Mouse (Mus musculus) adrenal gland, adult (tissue): Measurements from ENCODE around the gene Gm43517.

Experiments used
- DNase-seq, 2 experiments: peaks; one replicate each; pipeline ENCODE4 v3.0.0; 2022 to 2023; ENCODE audit warnings: low spot score in 1 of 2; ENCODE audit not compliant: inconsistent age in 2 of 2

Gm43517 gene

DNA sequence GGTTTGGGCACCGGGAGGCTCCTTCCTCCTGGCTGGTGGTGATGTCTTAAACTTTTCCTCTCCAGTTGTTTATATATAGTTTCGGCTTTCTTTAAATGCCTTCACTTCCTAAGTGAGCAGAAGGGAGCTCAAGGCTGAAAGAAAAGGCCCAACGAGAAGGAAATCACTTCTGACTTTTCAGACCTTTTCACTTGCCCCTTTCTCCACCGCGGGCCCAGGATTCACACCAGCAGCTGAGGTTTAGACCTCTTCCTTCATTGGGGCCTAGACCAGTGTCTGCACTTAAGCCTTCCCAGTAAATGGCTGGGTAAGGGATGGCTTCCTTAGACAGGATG is 16.8 kb downstream of the Gm43517 start:
- no peak for DNase-seq

DNA sequence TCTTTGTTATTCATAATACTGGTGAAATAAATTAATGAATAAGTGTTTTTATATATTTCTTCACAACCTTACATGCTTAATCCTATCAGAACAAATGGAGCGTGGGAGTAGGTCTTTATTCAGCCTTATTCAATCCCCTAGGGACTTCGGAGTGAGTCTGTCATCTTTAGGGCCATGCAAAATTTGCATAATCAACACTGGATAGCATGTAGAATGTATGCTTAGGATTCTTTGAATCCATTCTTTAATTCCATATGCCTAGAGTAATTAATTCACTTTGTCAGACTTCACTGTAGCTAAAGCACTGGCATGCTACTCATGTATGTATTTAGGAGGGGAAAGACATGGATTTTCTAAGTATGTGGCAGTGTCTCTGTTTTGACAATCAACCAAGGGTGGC is 24.9 kb downstream of the Gm43517 start:
- no peak for DNase-seq

DNA sequence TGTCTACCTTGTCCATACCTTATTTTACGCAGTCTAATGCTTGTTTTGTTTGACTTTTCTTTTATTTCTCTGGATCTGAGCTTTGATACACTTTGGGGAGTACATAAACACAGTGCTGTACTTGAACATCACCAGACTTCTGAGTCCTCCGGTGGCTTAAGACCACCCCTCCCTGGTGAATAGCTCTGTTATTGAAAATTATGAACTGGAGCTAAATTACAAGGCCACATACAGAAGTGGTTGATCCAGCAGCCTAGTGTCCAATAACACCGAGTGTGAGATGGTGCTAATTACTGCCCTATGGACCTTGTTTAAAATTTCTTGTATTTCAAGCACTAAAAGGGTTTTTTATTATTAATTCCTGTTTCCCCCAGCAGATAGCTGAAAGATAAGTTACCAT is 33.0 kb downstream of the Gm43517 start:
- DNase-seq = no peak
